Mouse (Mus musculus) hindbrain, postnatal 0 days (tissue): ENCODE data around the gene Rbm47. TPM values are rescaled to one million over a fixed set of nuclear protein-coding genes. Genes with fewer than 3 reads are reported as not detected.

ENCODE experiments used
- ATAC-seq: fragments of 200-750 bp; cut with Nextera tagmentation; 2 replicates; pipeline ENCODE4 v1.8.0; 2017; ENCODE audit warnings: mild to moderate bottlenecking, moderate TSS enrichment, moderate library complexity
- DNase-seq: peaks from one replicate; pipeline ENCODE4 v3.0.0-alpha.2; 2015; ENCODE audit warnings: low spot score
- H3K27ac ChIP-seq: fragments of 300-500 bp; sonication (generic); 2 replicates; pipeline ENCODE4 v1.5.1; 2014; ENCODE audit warnings: mild to moderate bottlenecking
- H3K27me3 ChIP-seq: fragments of 300-500 bp; sonication (generic); 2 replicates; pipeline ENCODE4 v1.6.1; 2014; ENCODE audit warnings: low read length, mixed read lengths; ENCODE audit not compliant: insufficient read depth
- H3K36me3 ChIP-seq: fragments of 300-500 bp; sonication (generic); 2 replicates; pipeline ENCODE4 v1.6.1; 2014; ENCODE audit warnings: low read length, mixed read lengths; ENCODE audit not compliant: insufficient read depth
- H3K4me1 ChIP-seq: fragments of 300-500 bp; sonication (generic); 2 replicates; pipeline ENCODE4 v1.6.1; 2014; ENCODE audit warnings: antibody characterized with exemption, low read length, mixed read lengths; ENCODE audit not compliant: insufficient read depth
- H3K4me2 ChIP-seq: fragments of 300-500 bp; sonication (generic); 2 replicates; pipeline ENCODE4 v1.6.1; 2014; ENCODE audit warnings: low read depth, mild to moderate bottlenecking, low read length, moderate library complexity, mixed read lengths
- H3K4me3 ChIP-seq: fragments of 300-500 bp; sonication (generic); 2 replicates; pipeline ENCODE4 v1.5.1; 2014; ENCODE audit warnings: low read length
- H3K9ac ChIP-seq: fragments of 300-500 bp; sonication (generic); replicated peaks from 2 replicates; pipeline ENCODE4 v1.6.1; 2014; ENCODE audit warnings: mild to moderate bottlenecking, low read length, moderate library complexity, mixed read lengths
- H3K9me3 ChIP-seq: fragments of 300-500 bp; sonication (generic); 2 replicates; pipeline ENCODE4 v1.6.1; 2016; ENCODE audit warnings: low read length, mixed read lengths
- CTCF ChIP-seq: IDR thresholded peaks from 2 replicates; pipeline ENCODE4 v1.5.1; 2016; ENCODE audit warnings: antibody characterized with exemption, control low read depth, low read depth
- WGBS: fragments of 180-500 bp; shearing (Covaris S2); extraction: QIAGEN DNeasy Blood & Tissue Kit; methylation state at CpG from one replicate; pipeline ENCODE4 v1.1.7; 2014; 5-methylcytosine and 5-hydroxymethylcytosine counted together
- polyA plus RNA-seq: library from polyadenylated mRNA; unstranded; fragments of >200 nt; fragmentation: Nextera tagmentation; extraction: Ambion mirVana; gene quantifications from 2 replicates; pipeline ENCODE4 v1.2.1, GENCODE M21; 2015
- total RNA-seq: library from RNA; depleted of rRNA; stranded (reverse); fragments of >200 nt; gene quantifications from 2 replicates; pipeline ENCODE4 v1.2.3, GENCODE M21; 2014

Rbm47 gene
- total and polyA plus RNA-seq, 2 experiments from 2014 or later, result 2.5 to 5.0 TPM

DNA sequence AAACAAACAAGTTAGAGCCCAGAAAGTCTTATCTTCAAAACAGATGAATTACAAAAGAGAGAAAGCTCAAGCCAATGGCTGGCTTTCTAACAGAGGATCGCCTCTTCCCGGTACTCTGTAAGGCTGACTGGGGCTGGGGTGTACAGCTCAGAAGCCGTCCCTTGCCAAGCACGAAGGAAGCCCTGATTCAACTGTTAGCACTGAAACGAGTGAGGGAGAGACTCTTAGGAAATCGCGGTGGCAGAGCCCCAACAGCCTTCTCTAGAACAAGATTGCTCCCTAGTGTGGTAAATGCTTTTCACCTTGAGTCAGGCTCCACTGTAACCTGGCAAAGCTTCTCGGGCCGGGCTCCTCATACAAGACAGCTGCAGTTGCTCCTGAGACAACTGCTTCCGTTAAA, 95.5 kb downstream of the Rbm47 start:
- H3K4me2 ChIP-seq, result no peak overlapping the region
- 31% methylated on average over 10 of the region's 10 CpGs for WGBS
- no peak overlapping the region for H3K27ac ChIP-seq
- no peaks in the 10 kb centered on the region for H3K4me1 ChIP-seq
- ATAC-seq (no peak), DNase-seq (peak; percentile 23)
- H3K9ac ChIP-seq, result no peak overlapping the region
- H3K27me3 ChIP-seq, result no peaks in the 10 kb centered on the region
- no peak for TF ChIP-seq CTCF
- H3K36me3 ChIP-seq, result no peaks in the 10 kb centered on the region
- no peaks in the 10 kb centered on the region for H3K9me3 ChIP-seq
- no peak overlapping the region for H3K4me3 ChIP-seq

DNA sequence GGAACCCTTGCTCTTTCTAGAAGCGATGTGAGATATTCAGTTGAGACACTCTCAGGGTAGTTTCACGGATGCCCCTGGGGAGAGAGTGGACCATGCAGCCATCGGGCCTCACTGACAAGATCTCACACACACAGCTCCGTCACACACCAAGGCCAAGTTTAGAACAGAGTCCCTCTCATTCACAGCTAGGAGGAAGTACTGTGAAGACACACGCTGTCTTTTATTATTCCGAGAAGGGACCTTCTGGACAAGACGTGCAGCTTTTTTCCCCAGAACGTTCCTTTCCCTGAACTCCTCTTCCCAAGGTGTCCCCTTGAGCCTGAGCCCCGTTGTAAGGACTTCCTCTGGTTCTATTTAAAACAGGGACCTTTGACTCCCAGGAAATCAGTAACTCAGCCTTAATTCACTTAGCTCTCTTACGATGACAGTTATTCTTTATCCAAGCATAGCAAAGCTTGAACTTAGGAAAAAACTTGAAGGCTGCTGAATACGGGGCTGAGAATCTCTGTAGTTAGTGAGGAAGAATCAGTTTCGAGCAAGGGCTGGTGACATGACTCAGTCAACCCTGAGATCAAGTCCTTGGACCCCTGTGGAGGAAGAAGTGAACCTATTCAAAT, 96.1 kb downstream of the Rbm47 start:
- Histone ChIP-seq H3K9me3 (no peaks in the 10 kb centered on the region), H3K4me2 (no peak overlapping the region), H3K27ac (no peak overlapping the region), H3K36me3 (no peaks in the 10 kb centered on the region), H3K4me3 (no peak overlapping the region), H3K9ac (no peak overlapping the region), H3K27me3 (no peaks in the 10 kb centered on the region), H3K4me1 (no peaks in the 10 kb centered on the region)
- TF ChIP-seq CTCF, result no peak
- no peak for DNase-seq
- 64% methylated on average over 12 of the region's 12 CpGs for WGBS
- no peak for ATAC-seq

- no peak for ATAC-seq
- Histone ChIP-seq H3K4me2 (no peak overlapping the region), H3K4me3 (no peak overlapping the region), H3K9me3 (no peaks in the 10 kb centered on the region), H3K36me3 (no peaks in the 10 kb centered on the region), H3K27me3 (no peaks in the 10 kb centered on the region), H3K4me1 (no peaks in the 10 kb centered on the region), H3K9ac (no peak overlapping the region), H3K27ac (no peak overlapping the region)
- WGBS, result 92% methylated on average over 12 of the region's 12 CpGs
- TF ChIP-seq CTCF, result no peak
- no peak for DNase-seq
Measured at GRCm38 (mm10) chr5:66075906-66076305, 97.0 kb downstream of the Rbm47 start.

DNA sequence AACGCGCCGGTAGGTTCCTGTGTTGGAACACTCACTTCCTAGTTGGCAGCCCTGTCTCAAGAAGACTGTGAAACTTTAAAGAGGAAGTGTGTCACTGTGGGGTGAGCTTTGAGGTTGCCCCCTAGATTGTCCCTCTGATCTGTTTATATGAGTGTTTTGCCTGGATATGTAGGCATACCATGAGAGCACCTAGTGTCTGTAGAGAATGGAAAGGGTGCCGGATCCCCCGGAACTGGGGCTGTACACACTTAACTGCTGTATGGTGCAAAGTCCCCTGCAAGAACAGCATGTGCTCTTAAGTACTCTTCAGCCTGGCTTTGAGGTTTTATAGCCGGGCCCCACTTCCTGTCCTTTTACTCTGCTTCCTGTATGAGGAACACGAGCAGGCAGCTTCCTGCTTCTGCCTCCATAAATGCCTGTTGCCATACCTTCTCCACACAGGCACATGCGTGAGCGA, 97.9 kb downstream of the Rbm47 start:
- 0 out of 2 replicates have a peak, but pooled peaks cover 3% of the 10 kb centered on the region for H3K4me1 ChIP-seq
- H3K4me2 ChIP-seq, result no peak overlapping the region
- ATAC-seq (no peak), DNase-seq (no peak)
- no peak overlapping the region for H3K4me3 ChIP-seq
- TF ChIP-seq CTCF, result no peak
- no peak overlapping the region for H3K9ac ChIP-seq
- no peak overlapping the region for H3K27ac ChIP-seq
- H3K9me3 ChIP-seq, result no peaks in the 10 kb centered on the region
- H3K27me3 ChIP-seq, result no peaks in the 10 kb centered on the region
- H3K36me3 ChIP-seq, result no peaks in the 10 kb centered on the region
- 86% methylated on average over 9 of the region's 9 CpGs for WGBS

GRCm38 (mm10) chr5:66074235-66074634, 98.7 kb downstream of the Rbm47 start:
- Histone ChIP-seq H3K4me1 (0 out of 2 replicates have a peak, but pooled peaks cover 3% of the 10 kb centered on the region), H3K27me3 (no peaks in the 10 kb centered on the region), H3K9ac (no peak overlapping the region), H3K4me2 (no peak overlapping the region), H3K4me3 (no peak overlapping the region), H3K9me3 (no peaks in the 10 kb centered on the region), H3K36me3 (no peaks in the 10 kb centered on the region), H3K27ac (no peak overlapping the region)
- ATAC-seq, result no peak
- 83% methylated on average over 5 of the region's 5 CpGs for WGBS
- no peak for TF ChIP-seq CTCF
- DNase-seq, result no peak

GRCm38 (mm10) chr5:66073604-66074164, 99.2 kb downstream of the Rbm47 start:
- H3K27me3 ChIP-seq, result no peaks in the 10 kb centered on the region
- no peak overlapping the region for H3K27ac ChIP-seq
- TF ChIP-seq CTCF, result no peak
- H3K4me2 ChIP-seq, result no peak overlapping the region
- no peak overlapping the region for H3K4me3 ChIP-seq
- H3K9ac ChIP-seq, result no peak overlapping the region
- ATAC-seq, result no peak
- DNase-seq, result no peak
- H3K36me3 ChIP-seq, result no peaks in the 10 kb centered on the region
- H3K4me1 ChIP-seq, result 0 out of 2 replicates have a peak, but pooled peaks cover 3% of the 10 kb centered on the region
- no peaks in the 10 kb centered on the region for H3K9me3 ChIP-seq
- WGBS, result 89% methylated on average over 12 of the region's 12 CpGs

DNA sequence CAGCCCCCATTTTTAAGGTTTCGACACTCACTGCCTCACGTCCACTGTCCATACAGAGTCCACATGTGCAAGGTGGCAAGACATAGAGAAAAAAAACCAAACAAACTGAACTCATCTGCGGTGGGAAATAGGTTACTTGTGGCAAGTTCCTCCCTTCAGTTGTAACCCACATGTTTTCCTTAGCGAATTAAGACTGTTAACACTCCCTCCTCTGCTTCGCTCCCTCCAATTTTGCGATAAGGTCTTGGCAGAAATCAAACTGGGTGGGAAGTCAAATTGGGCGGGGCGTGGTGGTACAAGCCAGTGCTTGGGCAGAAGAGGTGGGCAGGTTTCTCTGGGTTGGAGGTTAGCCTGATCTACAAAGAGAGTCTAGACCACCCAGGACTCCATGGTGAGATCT, 101.2 kb downstream of the Rbm47 start:
- 90% methylated on average over 8 of the region's 8 CpGs for WGBS
- H3K9me3 ChIP-seq, result no peaks in the 10 kb centered on the region
- ATAC-seq, result no peak

More for the DNA sequence above, 101.2 kb downstream of the Rbm47 start:
- TF ChIP-seq CTCF, result no peak
- H3K4me2 ChIP-seq, result no peak overlapping the region
- H3K27ac ChIP-seq, result no peak overlapping the region
- H3K4me1 ChIP-seq, result 0 out of 2 replicates have a peak, but pooled peaks cover 3% of the 10 kb centered on the region
- H3K9ac ChIP-seq, result no peak overlapping the region
- DNase-seq, result no peak
- no peaks in the 10 kb centered on the region for H3K27me3 ChIP-seq
- H3K4me3 ChIP-seq, result no peak overlapping the region
- H3K36me3 ChIP-seq, result no peaks in the 10 kb centered on the region
